Mouse (Mus musculus) forebrain, embryonic 13.5 days (tissue): Measurements from ENCODE around the gene Plekha6. TPM values are rescaled to one million over a fixed set of nuclear protein-coding genes. Genes with fewer than 3 reads are reported as not detected.

Experiments used
- ATAC-seq: fragments of 200-750 bp; cut with Nextera tagmentation; 2 replicates; pipeline ENCODE4 v1.8.0; 2017
- H3K27ac ChIP-seq: fragments of 300-500 bp; sonication (generic); 2 replicates; pipeline ENCODE4 v1.5.1; 2015; ENCODE audit warnings: inconsistent platforms, mild to moderate bottlenecking, moderate library complexity
- H3K27me3 ChIP-seq: fragments of 300-500 bp; sonication (generic); 2 replicates; pipeline ENCODE4 v1.6.1; 2015; ENCODE audit warnings: mild to moderate bottlenecking, inconsistent platforms
- H3K36me3 ChIP-seq: fragments of 300-500 bp; sonication (generic); 2 replicates; pipeline ENCODE4 v1.6.1; 2015; ENCODE audit warnings: mild to moderate bottlenecking, inconsistent platforms; ENCODE audit not compliant: poor library complexity, severe bottlenecking
- H3K4me1 ChIP-seq: fragments of 300-500 bp; sonication (generic); 2 replicates; pipeline ENCODE4 v1.6.1; 2015; ENCODE audit warnings: inconsistent platforms
- H3K4me2 ChIP-seq: fragments of 300-500 bp; sonication (generic); 2 replicates; pipeline ENCODE4 v1.6.1; 2015; ENCODE audit warnings: inconsistent platforms, mild to moderate bottlenecking, moderate library complexity
- H3K4me3 ChIP-seq: fragments of 300-500 bp; sonication (generic); 2 replicates; pipeline ENCODE4 v1.5.1; 2015; ENCODE audit warnings: mild to moderate bottlenecking, inconsistent platforms
- H3K9ac ChIP-seq: fragments of 300-500 bp; sonication (generic); 2 replicates; pipeline ENCODE4 v1.6.1; 2015; ENCODE audit warnings: mild to moderate bottlenecking, inconsistent platforms
- H3K9me3 ChIP-seq: fragments of 300-500 bp; sonication (generic); replicated peaks from 2 replicates; pipeline ENCODE4 v1.6.1; 2016; ENCODE audit warnings: inconsistent platforms
- WGBS: fragments of 180-500 bp; shearing (Covaris S2); methylation state at CpG from one replicate; pipeline ENCODE4 v1.1.7; 2015; 5-methylcytosine and 5-hydroxymethylcytosine counted together
- polyA plus RNA-seq: library from polyadenylated mRNA; unstranded; fragments of >200 nt; fragmentation: Nextera tagmentation; extraction: Ambion mirVana; gene quantifications from 2 replicates; pipeline ENCODE4 v1.2.1, GENCODE M21; 2015

Plekha6 gene
- polyA plus RNA-seq, 1 experiment from 2014 or later, result 14.9 TPM

GRCm38 (mm10) chr1:133130638-133131560, 33.1 kb upstream of the Plekha6 start, which contains the start of gene Ppp1r15b:
Gene Ppp1r15b, plus strand, starts transcription at chr1:133131143.
- Histone ChIP-seq H3K9ac (peak within 1 kb of the TSS; percentile 97), H3K4me3 (peak within 1 kb of the TSS; percentile 98), H3K4me1 (peaks cover 52% of the 10 kb centered on the region), H3K27me3 (no peaks in the 10 kb centered on the region), H3K27ac (peak within 1 kb of the TSS; percentile 93), H3K36me3 (peaks cover 5% of the 10 kb centered on the region; the same call in 1 of the 2 replicates), H3K9me3 (no peaks in the 10 kb centered on the region), H3K4me2 (peak within 1 kb of the TSS; percentile 100)
- 1% methylated on average over 72 of the region's 72 CpGs for WGBS
- peak; percentile 99 for ATAC-seq

- Histone ChIP-seq H3K9ac (peak overlapping the region; percentile 97), H3K4me3 (peak overlapping the region; percentile 98), H3K4me2 (peak overlapping the region; percentile 100), H3K27ac (peak overlapping the region; percentile 93), H3K36me3 (peaks cover 10% of the 10 kb centered on the region), H3K4me1 (peaks cover 59% of the 10 kb centered on the region), H3K9me3 (no peaks in the 10 kb centered on the region), H3K27me3 (no peaks in the 10 kb centered on the region)
- no peak for ATAC-seq
- under 1% methylated on average over 35 of the region's 35 CpGs for WGBS
Observed at GRCm38 (mm10) chr1:133131561-133131905, 32.5 kb upstream of the Plekha6 start.

GRCm38 (mm10) chr1:133131936-133132335, 32.1 kb upstream of the Plekha6 start:
- H3K4me1 ChIP-seq, result peaks cover 60% of the 10 kb centered on the region
- under 1% methylated on average over 11 of the region's 11 CpGs for WGBS
- peaks cover 14% of the 10 kb centered on the region for H3K36me3 ChIP-seq
- H3K9ac ChIP-seq, result peak overlapping the region; percentile 97
- H3K27me3 ChIP-seq, result no peaks in the 10 kb centered on the region
- H3K4me2 ChIP-seq, result peak overlapping the region; percentile 100
- peak overlapping the region; percentile 98 for H3K4me3 ChIP-seq
- ATAC-seq, result no peak
- no peaks in the 10 kb centered on the region for H3K9me3 ChIP-seq
- H3K27ac ChIP-seq, result peak overlapping the region; percentile 93

GRCm38 (mm10) chr1:133132388-133133326, 31.4 kb upstream of the Plekha6 start:
- Histone ChIP-seq H3K9me3 (no peaks in the 10 kb centered on the region), H3K9ac (peak overlapping the region; percentile 97), H3K4me1 (peaks cover 60% of the 10 kb centered on the region), H3K27ac (peak overlapping the region; percentile 93; the same call in 1 of the 2 replicates), H3K4me3 (peak overlapping the region; percentile 98), H3K4me2 (peak overlapping the region; percentile 100), H3K36me3 (peaks cover 21% of the 10 kb centered on the region), H3K27me3 (no peaks in the 10 kb centered on the region)
- no peak for ATAC-seq
- 20% methylated on average over 26 of the region's 26 CpGs for WGBS

GRCm38 (mm10) chr1:133133425-133133824, 30.6 kb upstream of the Plekha6 start:
- no peak overlapping the region for H3K27ac ChIP-seq
- H3K9ac ChIP-seq, result peak overlapping the region; percentile 97
- H3K4me2 ChIP-seq, result peak overlapping the region; percentile 100
- H3K9me3 ChIP-seq, result no peaks in the 10 kb centered on the region
- H3K4me1 ChIP-seq, result peaks cover 60% of the 10 kb centered on the region
- 15% methylated on average over 2 of the region's 2 CpGs for WGBS
- peak overlapping the region; percentile 98 for H3K4me3 ChIP-seq
- H3K27me3 ChIP-seq, result no peaks in the 10 kb centered on the region
- no peak for ATAC-seq
- peaks cover 28% of the 10 kb centered on the region for H3K36me3 ChIP-seq

- Histone ChIP-seq H3K27ac (no peak overlapping the region), H3K9ac (peak overlapping the region; percentile 97), H3K4me1 (peaks cover 60% of the 10 kb centered on the region), H3K4me2 (peak overlapping the region; percentile 100), H3K27me3 (no peaks in the 10 kb centered on the region), H3K9me3 (no peaks in the 10 kb centered on the region), H3K4me3 (peak overlapping the region; percentile 98), H3K36me3 (peaks cover 35% of the 10 kb centered on the region)
- WGBS, result 31% methylated on average over 4 of the region's 4 CpGs
- ATAC-seq, result no peak
Observed at GRCm38 (mm10) chr1:133134071-133134470, 29.9 kb upstream of the Plekha6 start.

- Histone ChIP-seq H3K4me3 (peak overlapping the region; percentile 98), H3K27me3 (no peaks in the 10 kb centered on the region), H3K4me1 (peaks cover 52% of the 10 kb centered on the region), H3K36me3 (peaks cover 41% of the 10 kb centered on the region), H3K9ac (peak overlapping the region; percentile 97), H3K27ac (no peak overlapping the region), H3K4me2 (peak overlapping the region; percentile 100), H3K9me3 (no peaks in the 10 kb centered on the region)
- WGBS, result 54% methylated on average over 4 of the region's 4 CpGs
- no peak for ATAC-seq
Observed at GRCm38 (mm10) chr1:133134881-133135280, 29.1 kb upstream of the Plekha6 start.

GRCm38 (mm10) chr1:133135808-133136207, 28.2 kb upstream of the Plekha6 start:
- peaks cover 51% of the 10 kb centered on the region for H3K36me3 ChIP-seq
- ATAC-seq, result no peak
- no peak overlapping the region for H3K27ac ChIP-seq
- 0 out of 2 replicates have a peak overlapping the region, but pooled peaks have one; percentile 1 for H3K9ac ChIP-seq
- H3K4me3 ChIP-seq, result peak overlapping the region; percentile 17; the same call in 1 of the 2 replicates
- 70% methylated on average over 5 of the region's 5 CpGs for WGBS
- no peaks in the 10 kb centered on the region for H3K9me3 ChIP-seq
- H3K27me3 ChIP-seq, result no peaks in the 10 kb centered on the region
- peak overlapping the region; percentile 100 for H3K4me2 ChIP-seq
- peaks cover 45% of the 10 kb centered on the region for H3K4me1 ChIP-seq

GRCm38 (mm10) chr1:133138401-133138800, 25.6 kb upstream of the Plekha6 start:
- peaks cover 33% of the 10 kb centered on the region for H3K4me1 ChIP-seq
- no peak overlapping the region for H3K27ac ChIP-seq
- peaks cover 66% of the 10 kb centered on the region for H3K36me3 ChIP-seq
- H3K4me3 ChIP-seq, result no peak overlapping the region
- no peaks in the 10 kb centered on the region for H3K9me3 ChIP-seq
- H3K4me2 ChIP-seq, result no peak overlapping the region
- 95% methylated on average over 1 of the region's 1 CpGs for WGBS
- ATAC-seq, result no peak
- no peak overlapping the region for H3K9ac ChIP-seq
- H3K27me3 ChIP-seq, result no peaks in the 10 kb centered on the region

GRCm38 (mm10) chr1:133146014-133147009, 17.7 kb upstream of the Plekha6 start:
- Histone ChIP-seq H3K9ac (no peak overlapping the region), H3K9me3 (0 out of 2 replicates have a peak, but pooled peaks cover 5% of the 10 kb centered on the region), H3K4me2 (no peak overlapping the region), H3K27ac (no peak overlapping the region), H3K36me3 (peaks cover 11% of the 10 kb centered on the region), H3K4me1 (no peaks in the 10 kb centered on the region), H3K4me3 (no peak overlapping the region), H3K27me3 (no peaks in the 10 kb centered on the region)
- WGBS, result 65% methylated on average over 22 of the region's 22 CpGs
- peak; percentile 45; the same call in 1 of the 2 replicates for ATAC-seq

- no peaks in the 10 kb centered on the region for H3K4me1 ChIP-seq
- 82% methylated on average over 5 of the region's 5 CpGs for WGBS
- H3K27me3 ChIP-seq, result no peaks in the 10 kb centered on the region
- 0 out of 2 replicates have a peak, but pooled peaks cover 5% of the 10 kb centered on the region for H3K9me3 ChIP-seq
- ATAC-seq, result no peak
- no peak overlapping the region for H3K27ac ChIP-seq
- no peak overlapping the region for H3K4me2 ChIP-seq
- peaks cover 4% of the 10 kb centered on the region; the same call in 1 of the 2 replicates for H3K36me3 ChIP-seq
- no peak overlapping the region for H3K9ac ChIP-seq
- no peak overlapping the region for H3K4me3 ChIP-seq
Observed at GRCm38 (mm10) chr1:133147324-133147723, 16.7 kb upstream of the Plekha6 start.
